33 mouse cellular contexts compared by ENCODE assay signal in genomic region chr6:92697807-92698206, GRCm38 (mm10). TPM values are rescaled to one million over a fixed set of nuclear protein-coding genes. Genes with fewer than 3 reads are reported as not detected.
DNase-seq lines count a peak whose midpoint lies in the region; ATAC-seq and TF ChIP-seq lines count a peak whose summit lies in the region.
"Had no signal": no experiment of that assay in that cellular context is flagged by ENCODE, and none has a peak within 500 bp of the region (broad histone marks: within the 10 kb centered on the region; RNA-seq: fewer than 3 reads in every experiment).

No protein-coding gene starts in this region.

- no peak overlapping the region for H3K9ac ChIP-seq in intestine, embryonic 16.5 days (ENCODE audit: low read depth, low read length)
- no peak overlapping the region for H3K9ac ChIP-seq in kidney, embryonic 15.5 days
- no peak overlapping the region for H3K9ac ChIP-seq in lung, postnatal 0 days (replicated peaks; ENCODE audit: low read depth)
- H3K9ac ChIP-seq: embryonic facial prominence, embryonic 12.5 days; heart, embryonic 12.5 days; hindbrain, embryonic 14.5 days; liver, embryonic 12.5 days; liver, postnatal 0 days; midbrain, embryonic 12.5 days; neural tube, embryonic 12.5 days had no signal

- TF ChIP-seq EP300 in lung, postnatal 0 days (IDR thresholded peaks at IDR 0.05): no peak

- ATAC-seq in intestine, embryonic 16.5 days: peak; percentile 65; the same call in 1 of the 2 replicates
- peak; percentile 40; the same call in 1 of the 2 replicates for ATAC-seq in kidney, embryonic 15.5 days (replicated peaks; ENCODE audit: low FRiP score)
- no peak for ATAC-seq in CD4-positive, CD25-positive, alpha-beta regulatory T cell, adult 4 months
- no peak for ATAC-seq in lung, postnatal 0 days
- ATAC-seq: activated CD4-positive, CD25-positive, alpha-beta regulatory T cell, adult 4 months; forebrain, embryonic 14.5 days; inflammation-experienced regulatory T-cells, adult 6 months; liver, embryonic 12.5 days; liver, postnatal 0 days had no signal

- H3K4me2 ChIP-seq in intestine, embryonic 16.5 days (ENCODE audit: low read depth, low read length): no peak overlapping the region
- H3K4me2 ChIP-seq in kidney, embryonic 15.5 days: no peak overlapping the region
- H3K4me2 ChIP-seq in lung, postnatal 0 days (replicated peaks; ENCODE audit: low read depth, low read length): no peak overlapping the region
- H3K4me2 ChIP-seq: embryonic facial prominence, embryonic 12.5 days; heart, embryonic 12.5 days; hindbrain, embryonic 14.5 days; liver, embryonic 12.5 days; midbrain, embryonic 12.5 days; neural tube, embryonic 12.5 days had no signal

- TF ChIP-seq CTCF in lung, postnatal 0 days (IDR thresholded peaks at IDR 0.05): no peak

- peak; percentile 6 for DNase-seq in embryonic facial prominence, embryonic 10.5 days (ENCODE audit: low spot score)
- peak; percentile 37 to 55 for DNase-seq in kidney, postnatal 25 days
- DNase-seq in layer of hippocampus, postnatal 10 days (ENCODE audit: low spot score in 2 of 2): no peak
- DNase-seq in lung, postnatal 0 days (ENCODE audit: low spot score): no peak
- DNase-seq: adrenal gland, postnatal 10 days; B cell, adult 2 months; cerebellum, adult 9-10 months; cerebellum, postnatal 36 days; gastrocnemius, adult 2 months; heart, adult 2 months; heart, postnatal 4 days; layer of hippocampus, postnatal 36 days; left cerebral cortex, postnatal 4 days; liver, postnatal 0 days; lung, postnatal 4 days; thymus, adult 18-20 months; thymus, postnatal 25 days had no signal

- H3K27ac ChIP-seq in embryonic facial prominence, embryonic 10.5 days (replicated peaks): no peak overlapping the region
- no peak overlapping the region for H3K27ac ChIP-seq in intestine, embryonic 16.5 days (ENCODE audit: low read length)
- H3K27ac ChIP-seq in kidney, embryonic 15.5 days: peak overlapping the region; percentile 7; the same call in 1 of the 2 replicates
- H3K27ac ChIP-seq in lung, postnatal 0 days (ENCODE audit: low read length): no peak overlapping the region
- H3K27ac ChIP-seq: embryonic facial prominence, embryonic 12.5 days; gastrocnemius, adult 2 months; heart, adult 2 months; hindbrain, embryonic 14.5 days; layer of hippocampus, adult 2 months; liver, embryonic 12.5 days; midbrain, embryonic 12.5 days; neural tube, embryonic 12.5 days had no signal

- peaks cover under 1% of the 10 kb centered on the region for H3K27me3 ChIP-seq in embryonic facial prominence, embryonic 10.5 days (replicated peaks; ENCODE audit: low read depth, poor library complexity, severe bottlenecking)
- no peaks in the 10 kb centered on the region for H3K27me3 ChIP-seq in intestine, embryonic 16.5 days (replicated peaks; ENCODE audit: control insufficient read depth, insufficient read depth, low read length)
- H3K27me3 ChIP-seq in kidney, embryonic 15.5 days: no peaks in the 10 kb centered on the region
- H3K27me3 ChIP-seq in lung, postnatal 0 days (replicated peaks; ENCODE audit: insufficient read depth, low read length): no peaks in the 10 kb centered on the region
- H3K27me3 ChIP-seq: CH12.LX; embryonic facial prominence, embryonic 12.5 days; heart, embryonic 12.5 days; liver, embryonic 12.5 days; megakaryocyte, embryonic 14.5 days; neural tube, embryonic 12.5 days had no signal

- no peak overlapping the region for H3K4me3 ChIP-seq in embryonic facial prominence, embryonic 10.5 days
- H3K4me3 ChIP-seq in intestine, embryonic 16.5 days (ENCODE audit: low read length): no peak overlapping the region
- H3K4me3 ChIP-seq in kidney, embryonic 15.5 days (replicated peaks): no peak overlapping the region
- H3K4me3 ChIP-seq in lung, postnatal 0 days (ENCODE audit: low read depth, low read length): no peak overlapping the region
- H3K4me3 ChIP-seq: embryonic facial prominence, embryonic 12.5 days; gastrocnemius, adult 2 months; heart, adult 2 months; heart, embryonic 12.5 days; layer of hippocampus, adult 2 months; liver, embryonic 12.5 days; megakaryocyte, embryonic 14.5 days; midbrain, embryonic 12.5 days; myocyte; neural tube, embryonic 12.5 days had no signal

- H3K9me3 ChIP-seq in embryonic facial prominence, embryonic 10.5 days: no peaks in the 10 kb centered on the region
- no peaks in the 10 kb centered on the region for H3K9me3 ChIP-seq in intestine, embryonic 16.5 days (ENCODE audit: control insufficient read depth, low read length)
- H3K9me3 ChIP-seq in kidney, embryonic 15.5 days (replicated peaks): no peaks in the 10 kb centered on the region
- H3K9me3 ChIP-seq in lung, postnatal 0 days (ENCODE audit: low read length): no peaks in the 10 kb centered on the region
- H3K9me3 ChIP-seq: embryonic facial prominence, embryonic 12.5 days; heart, embryonic 12.5 days; liver, embryonic 12.5 days; megakaryocyte, embryonic 14.5 days; midbrain, embryonic 12.5 days; neural tube, embryonic 12.5 days had no signal

- H3K4me1 ChIP-seq in embryonic facial prominence, embryonic 10.5 days: peaks cover 19% of the 10 kb centered on the region
- H3K4me1 ChIP-seq in intestine, embryonic 16.5 days (ENCODE audit: control insufficient read depth, insufficient read depth, low read length): no peaks in the 10 kb centered on the region
- H3K4me1 ChIP-seq in kidney, embryonic 15.5 days: peaks cover 10% of the 10 kb centered on the region
- H3K4me1 ChIP-seq in lung, postnatal 0 days (ENCODE audit: insufficient read depth, low read depth, low read length): no peaks in the 10 kb centered on the region
- H3K4me1 ChIP-seq: embryonic facial prominence, embryonic 12.5 days; heart, embryonic 12.5 days; liver, embryonic 12.5 days; megakaryocyte, embryonic 14.5 days had no signal

- WGBS in embryonic facial prominence, embryonic 10.5 days: 63% methylated on average over 5 of the region's 5 CpGs
- 57% methylated on average over 5 of the region's 5 CpGs for WGBS in intestine, embryonic 16.5 days
- WGBS in kidney, embryonic 15.5 days: 39% methylated on average over 5 of the region's 5 CpGs
- 86% methylated on average over 5 of the region's 5 CpGs for WGBS in lung, postnatal 0 days

- no peaks in the 10 kb centered on the region for H3K36me3 ChIP-seq in embryonic facial prominence, embryonic 10.5 days (replicated peaks)
- no peaks in the 10 kb centered on the region for H3K36me3 ChIP-seq in intestine, embryonic 16.5 days (ENCODE audit: control insufficient read depth, insufficient read depth, low read length)
- no peaks in the 10 kb centered on the region for H3K36me3 ChIP-seq in kidney, embryonic 15.5 days
- H3K36me3 ChIP-seq in lung, postnatal 0 days (ENCODE audit: insufficient read depth, low read length): no peaks in the 10 kb centered on the region
- H3K36me3 ChIP-seq: embryonic facial prominence, embryonic 12.5 days; heart, embryonic 12.5 days; liver, embryonic 12.5 days; midbrain, embryonic 12.5 days; neural tube, embryonic 12.5 days had no signal

RNA-seq across cellular contexts. Expression of gene Prickle2, which starts 8.1 kb away (rescaled TPM):
- polyA plus RNA-seq in embryonic facial prominence, embryonic 10.5 days (2016; fragmentation: Nextera tagmentation; extraction: Ambion mirVana): 4.9 and 5.3 TPM in 2 replicates
- polyA plus RNA-seq in intestine, embryonic 16.5 days (2015; fragmentation: Nextera tagmentation; extraction: Ambion mirVana): 5.0 and 5.5 TPM in 2 replicates
- 6.1 and 7.6 TPM in 2 replicates for polyA plus RNA-seq in kidney, embryonic 15.5 days (2015; fragmentation: Nextera tagmentation; extraction: Ambion mirVana)
- total RNA-seq in layer of hippocampus, postnatal 10 days (2021): 100 to 1,000 TPM; 118 to 121 TPM
- polyA plus RNA-seq in CD4-positive, CD25-positive, alpha-beta regulatory T cell, adult 4 months (2017; shearing (Covaris generic)): under 1 TPM in 1 of 2 experiments, not detected in 1; 0.09 TPM
- polyA plus RNA-seq in lung, postnatal 0 days (2015; fragmentation: Nextera tagmentation; extraction: Ambion mirVana): 7.0 and 8.0 TPM in 2 replicates
- total RNA-seq: CH12.LX had no signal
- polyA plus RNA-seq: inflammation-experienced regulatory T-cells, adult 6 months had no signal

Comparison
In these comparisons a context has a peak if more than half of its experiments do, and no peak if none do; other contexts are left out.
1. DNase-seq: peak in embryonic facial prominence, embryonic 10.5 days (single experiment) and kidney, postnatal 25 days (2 of 2); none in layer of hippocampus, postnatal 10 days (0 of 2) and lung, postnatal 0 days (single experiment).
2. ATAC-seq: peak in intestine, embryonic 16.5 days (single experiment) and kidney, embryonic 15.5 days (single experiment); none in CD4-positive, CD25-positive, alpha-beta regulatory T cell, adult 4 months (single experiment) and lung, postnatal 0 days (single experiment).